Mouse (Mus musculus): ENCODE measurements around the gene Dcpp3.
"Not testable (repeated sequence)": the region's sequence is repeated elsewhere in the genome, so short reads cannot be mapped to it uniquely, and the experiment has no call there.

Gene Dcpp3

GRCm38 (mm10) chr17:23917158-23917557 is at the start of gene Dcpp3:
TSS of gene Dcpp3 (plus strand) at chr17:23917458.
- not testable (repeated sequence) for DNase-seq (ENCODE audit: low read depth, low spot score)

- DNase-seq (ENCODE audit: low read depth, low spot score): no peak
Measured at GRCm38 (mm10) chr17:23867756-23868155, 49.5 kb upstream of the Dcpp3 start, which contains the start of gene Prss21. TSS of gene Prss21 (plus strand) at chr17:23868056.

GRCm38 (mm10) chr17:23868513-23868912 is 48.7 kb upstream of the Dcpp3 start:
- DNase-seq (ENCODE audit: low read depth, low spot score): no peak

GRCm38 (mm10) chr17:23873884-23874856 is 43.1 kb upstream of the Dcpp3 start:
- peak; percentile 22 for DNase-seq (ENCODE audit: low read depth, low spot score)

GRCm38 (mm10) chr17:23876741-23877140 is 40.5 kb upstream of the Dcpp3 start:
- DNase-seq (ENCODE audit: low read depth, low spot score): no peak

GRCm38 (mm10) chr17:23877166-23877565 is 40.1 kb upstream of the Dcpp3 start:
- no peak for DNase-seq (ENCODE audit: low read depth, low spot score)

GRCm38 (mm10) chr17:23880576-23880975 is 36.7 kb upstream of the Dcpp3 start, which contains the start of the genes Dcpp1 and Dcpp2:
TSS of gene Dcpp1 (plus strand) at chr17:23880876.
TSS of gene Dcpp2 (plus strand) at chr17:23880880.
- not testable (repeated sequence) for DNase-seq (ENCODE audit: low read depth, low spot score)

GRCm38 (mm10) chr17:23924531-23925007 is 7.3 kb downstream of the Dcpp3 start:
- DNase-seq (ENCODE audit: low read depth, low spot score): peak; percentile 83

GRCm38 (mm10) chr17:23925090-23925493 is 7.8 kb downstream of the Dcpp3 start:
- peak; percentile 33 for DNase-seq (ENCODE audit: low read depth, low spot score)

- DNase-seq (ENCODE audit: low read depth, low spot score): no peak
Measured at GRCm38 (mm10) chr17:23931157-23931556, 13.9 kb downstream of the Dcpp3 start.

- no peak for DNase-seq (ENCODE audit: low read depth, low spot score)
Measured at GRCm38 (mm10) chr17:23941372-23941771, 24.1 kb downstream of the Dcpp3 start, which contains the start of gene Sbp. TSS of gene Sbp (plus strand) at chr17:23941672.

- DNase-seq (ENCODE audit: low read depth, low spot score): not testable (repeated sequence)
Measured at GRCm38 (mm10) chr17:23947486-23947885, 30.2 kb downstream of the Dcpp3 start.

- no peak for DNase-seq (ENCODE audit: low read depth, low spot score)
Measured at GRCm38 (mm10) chr17:23949068-23949467, 31.8 kb downstream of the Dcpp3 start.

GRCm38 (mm10) chr17:23950828-23951227 is 33.6 kb downstream of the Dcpp3 start:
- DNase-seq (ENCODE audit: low read depth, low spot score): not testable (repeated sequence)

GRCm38 (mm10) chr17:23955174-23955573 is 37.9 kb downstream of the Dcpp3 start, which contains the start of gene Sbpl:
TSS of gene Sbpl (minus strand) at chr17:23955274.
- DNase-seq (ENCODE audit: low read depth, low spot score): no peak

- DNase-seq (ENCODE audit: low read depth, low spot score): peak; percentile 62
Measured at GRCm38 (mm10) chr17:23960084-23960738, 43.0 kb downstream of the Dcpp3 start.

GRCm38 (mm10) chr17:23961573-23962122 is 44.4 kb downstream of the Dcpp3 start:
- no peak for DNase-seq (ENCODE audit: low read depth, low spot score)

GRCm38 (mm10) chr17:23965805-23966425 is 48.7 kb downstream of the Dcpp3 start:
- no peak for DNase-seq (ENCODE audit: low read depth, low spot score)

- peak; percentile 24 for DNase-seq (ENCODE audit: low read depth, low spot score)
Measured at GRCm38 (mm10) chr17:23966658-23967401, 49.6 kb downstream of the Dcpp3 start.

- DNase-seq (ENCODE audit: low read depth, low spot score): no peak
Measured at GRCm38 (mm10) chr17:23968780-23969179, 51.5 kb downstream of the Dcpp3 start.
